Mouse (Mus musculus): ENCODE data around the gene Usp12. TPM values are rescaled to one million over a fixed set of nuclear protein-coding genes. Genes with fewer than 3 reads are reported as not detected.

The Usp12 gene
- total and polyA plus RNA-seq, 3 experiments = 24.5 TPM; not detected in 1

DNA sequence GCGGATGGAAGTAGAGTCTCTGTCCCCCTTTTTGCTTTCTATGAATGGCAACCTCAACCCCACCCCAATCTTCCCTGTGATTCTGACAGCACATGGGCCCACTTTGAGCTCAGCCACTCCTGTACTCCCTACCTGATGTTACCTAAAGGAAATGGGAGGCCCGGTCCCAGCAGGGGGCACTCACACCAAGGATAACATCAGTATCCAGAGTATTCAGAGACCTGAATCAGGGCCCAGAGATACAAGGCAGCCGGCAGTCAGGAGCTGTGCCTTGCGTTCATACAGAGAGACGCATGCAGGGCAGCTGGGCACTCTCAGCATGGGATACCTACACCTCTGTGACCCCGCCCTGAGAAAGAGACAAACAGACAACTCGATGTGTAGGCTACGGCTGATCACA is 103.1 kb downstream of the Usp12 start:
- no peaks in the 10 kb centered on the region for H3K27me3 ChIP-seq (ENCODE audit: control insufficient read depth in 1 of 2, insufficient read depth in 2 of 2, low read length in 2 of 2)
- TF ChIP-seq CTCF (IDR thresholded peaks at IDR 0.05 in 2 of 3, conservative IDR thresholded peaks at IDR 0.05 in 1 of 3; ENCODE audit: control insufficient read depth in 1 of 3, insufficient read depth in 1 of 3, low read depth in 2 of 3, low read length in 3 of 3, poor library complexity in 1 of 3, severe bottlenecking in 1 of 3) = peak; percentile 18 to 60 (median 54); a peak in 5 of 6 replicates
- no peak for TF ChIP-seq BHLHE40 (IDR thresholded peaks at IDR 0.05; ENCODE audit: borderline replicate concordance, low read depth, low read length)
- peak; percentile 53; the same call in 1 of the 2 replicates for TF ChIP-seq ZC3H11A (IDR thresholded peaks at IDR 0.05; ENCODE audit: low read depth, low read length)
- TF ChIP-seq TCF12 (IDR thresholded peaks at IDR 0.05; ENCODE audit: low read depth, low read length) = no peak
- TF ChIP-seq MAX (IDR thresholded peaks at IDR 0.05; ENCODE audit: low read length) = no peak
- no peak for TF ChIP-seq GATA1 (IDR thresholded peaks at IDR 0.05; ENCODE audit: low read depth, low read length)
- no peak for TF ChIP-seq NRF1 (IDR thresholded peaks at IDR 0.05; ENCODE audit: insufficient read depth, low read depth, low read length, poor library complexity, severe bottlenecking)
- peak; percentile 50 for TF ChIP-seq RAD21 (IDR thresholded peaks at IDR 0.05; ENCODE audit: low read depth, low read length)
- no peak for TF ChIP-seq MAZ (IDR thresholded peaks at IDR 0.05; ENCODE audit: low read depth, low read length)
- peak; percentile 49 for TF ChIP-seq SMC3 (IDR thresholded peaks at IDR 0.05; ENCODE audit: low read depth, low read length)
- TF ChIP-seq NELFE (IDR thresholded peaks at IDR 0.05; ENCODE audit: low read depth, low read length) = no peak
- no peak for TF ChIP-seq ZMIZ1 (IDR thresholded peaks at IDR 0.05; ENCODE audit: low read depth, low read length)
- H3K36me3 ChIP-seq (ENCODE audit: control insufficient read depth in 1 of 2, insufficient read depth in 2 of 2, low read length in 2 of 2) = peaks cover 0 to 22% of the 10 kb centered on the region in 2 experiments; a peak in 2 of 4 replicates
- H3K27ac ChIP-seq (ENCODE audit: control insufficient read depth, low read depth, low read length) = no peak overlapping the region
- H3K79me2 ChIP-seq (ENCODE audit: control insufficient read depth, insufficient read depth, low read length, poor library complexity) = no peaks in the 10 kb centered on the region
- DNase-seq (ENCODE audit: low read depth, low spot score) = no peak
- peaks cover 0 to 40% of the 10 kb centered on the region in 2 experiments; a peak in 3 of 4 replicates for H3K4me1 ChIP-seq (ENCODE audit: control insufficient read depth in 1 of 2, insufficient read depth in 2 of 2, low read length in 2 of 2)
- no peaks in the 10 kb centered on the region for H3K9me3 ChIP-seq (replicated peaks; ENCODE audit: insufficient read depth, low read length)
- no peak overlapping the region for H3K9ac ChIP-seq (ENCODE audit: control insufficient read depth, low read depth, low read length, poor library complexity, severe bottlenecking)
- H3K4me3 ChIP-seq (ENCODE audit: control insufficient read depth in 1 of 2, insufficient read depth in 1 of 2, low read depth in 2 of 2, low read length in 2 of 2) = no peak overlapping the region

GRCm38 (mm10) chr5:146687541-146688313 is 107.1 kb downstream of the Usp12 start:
- TF ChIP-seq SIN3A (IDR thresholded peaks at IDR 0.05; ENCODE audit: low read length) = no peak
- no peak for TF ChIP-seq MYB (IDR thresholded peaks at IDR 0.05; ENCODE audit: low read depth, low read length)
- TF ChIP-seq CTCF (IDR thresholded peaks at IDR 0.05 in 2 of 3, conservative IDR thresholded peaks at IDR 0.05 in 1 of 3; ENCODE audit: control insufficient read depth in 1 of 3, insufficient read depth in 1 of 3, low read depth in 2 of 3, low read length in 3 of 3, poor library complexity in 1 of 3, severe bottlenecking in 1 of 3) = no peak
- no peak overlapping the region for H3K9ac ChIP-seq (ENCODE audit: control insufficient read depth, low read depth, low read length, poor library complexity, severe bottlenecking)
- no peak for DNase-seq (ENCODE audit: low read depth, low spot score)
- no peaks in the 10 kb centered on the region for H3K79me2 ChIP-seq (ENCODE audit: control insufficient read depth, insufficient read depth, low read length, poor library complexity)
- no peak overlapping the region for H3K4me3 ChIP-seq (ENCODE audit: control insufficient read depth in 1 of 2, insufficient read depth in 1 of 2, low read depth in 2 of 2, low read length in 2 of 2)
- no peaks in the 10 kb centered on the region for H3K9me3 ChIP-seq (replicated peaks; ENCODE audit: insufficient read depth, low read length)
- peaks cover 0 to 5% of the 10 kb centered on the region in 2 experiments; a peak in 2 of 4 replicates for H3K36me3 ChIP-seq (ENCODE audit: control insufficient read depth in 1 of 2, insufficient read depth in 2 of 2, low read length in 2 of 2)
- 0 out of 4 replicates have a peak, but pooled peaks cover 0 to 1% of the 10 kb centered on the region in 2 experiments for H3K27me3 ChIP-seq (ENCODE audit: control insufficient read depth in 1 of 2, insufficient read depth in 2 of 2, low read length in 2 of 2)
- peaks cover 0 to 20% of the 10 kb centered on the region in 2 experiments; a peak in 2 of 4 replicates for H3K4me1 ChIP-seq (ENCODE audit: control insufficient read depth in 1 of 2, insufficient read depth in 2 of 2, low read length in 2 of 2)
- H3K27ac ChIP-seq (ENCODE audit: control insufficient read depth, low read depth, low read length) = no peak overlapping the region
